Mouse (Mus musculus) neural tube, embryonic 11.5 days (tissue): ENCODE measurements around the gene Fcer2a. TPM values are rescaled to one million over a fixed set of nuclear protein-coding genes. Genes with fewer than 3 reads are reported as not detected.

Experiments
- ATAC-seq: fragments of 200-750 bp; cut with Nextera tagmentation; 2 replicates; pipeline ENCODE4 v1.8.0; 2017; ENCODE audit warnings: moderate number of reproducible peaks, mild to moderate bottlenecking, moderate TSS enrichment, moderate library complexity; ENCODE audit not compliant: insufficient read depth, low FRiP score, low TSS enrichment
- DNase-seq: peaks from one replicate; pipeline ENCODE4 v3.0.0-alpha.2; 2015; ENCODE audit warnings: low spot score
- H3K27ac ChIP-seq: fragments of 300-500 bp; sonication (generic); 2 replicates; pipeline ENCODE4 v1.5.1; 2014; ENCODE audit warnings: low read depth, mild to moderate bottlenecking, low read length
- H3K27me3 ChIP-seq: fragments of 300-500 bp; sonication (generic); 2 replicates; pipeline ENCODE4 v1.6.1; 2014; ENCODE audit warnings: mild to moderate bottlenecking, low read length, mixed read lengths; ENCODE audit not compliant: control insufficient read depth, insufficient read depth
- H3K36me3 ChIP-seq: fragments of 300-500 bp; sonication (generic); 2 replicates; pipeline ENCODE4 v1.6.1; 2014; ENCODE audit warnings: mild to moderate bottlenecking, low read length, moderate library complexity, mixed read lengths; ENCODE audit not compliant: control insufficient read depth, insufficient read depth
- H3K4me1 ChIP-seq: fragments of 300-500 bp; sonication (generic); 2 replicates; pipeline ENCODE4 v1.6.1; 2014; ENCODE audit warnings: low read length, mixed read lengths; ENCODE audit not compliant: control insufficient read depth, insufficient read depth
- H3K4me2 ChIP-seq: fragments of 300-500 bp; sonication (generic); 2 replicates; pipeline ENCODE4 v1.6.1; 2014; ENCODE audit warnings: low read depth, mild to moderate bottlenecking, moderate library complexity
- H3K4me3 ChIP-seq: fragments of 300-500 bp; sonication (generic); 2 replicates; pipeline ENCODE4 v1.5.1; 2014; ENCODE audit warnings: low read depth, low read length
- H3K9ac ChIP-seq: fragments of 300-500 bp; sonication (generic); 2 replicates; pipeline ENCODE4 v1.6.1; 2014; ENCODE audit warnings: mild to moderate bottlenecking, low read length
- H3K9me3 ChIP-seq: fragments of 300-500 bp; sonication (generic); 2 replicates; pipeline ENCODE4 v1.6.1; 2016; ENCODE audit warnings: low read length; ENCODE audit not compliant: control insufficient read depth
- WGBS: fragments of 180-500 bp; shearing (Covaris S2); extraction: QIAGEN DNeasy Blood & Tissue Kit; methylation state at CpG from one replicate; pipeline ENCODE4 v1.1.7; 2014; 5-methylcytosine and 5-hydroxymethylcytosine counted together
- polyA plus RNA-seq: library from polyadenylated mRNA; unstranded; fragments of >200 nt; fragmentation: Nextera tagmentation; extraction: Ambion mirVana; gene quantifications from 2 replicates; pipeline ENCODE4 v1.2.1, GENCODE M21; 2014

Fcer2a gene
- polyA plus RNA-seq, 1 experiment from 2014 or later: 0.24 TPM

- Histone ChIP-seq H3K4me2 (no peak overlapping the region), H3K4me1 (no peaks in the 10 kb centered on the region), H3K27ac (no peak overlapping the region), H3K36me3 (no peaks in the 10 kb centered on the region), H3K4me3 (no peak overlapping the region), H3K9me3 (no peaks in the 10 kb centered on the region), H3K9ac (no peak overlapping the region), H3K27me3 (no peaks in the 10 kb centered on the region)
- ATAC-seq (no peak), DNase-seq (no peak)
- 73% methylated on average over 2 of the region's 2 CpGs for WGBS
These were observed 45.7 kb downstream of the Fcer2a start for GRCm38 (mm10) chr8:3648268-3648667.

- H3K36me3 ChIP-seq: no peaks in the 10 kb centered on the region
- no peaks in the 10 kb centered on the region for H3K27me3 ChIP-seq
- no peak overlapping the region for H3K4me2 ChIP-seq
- H3K4me1 ChIP-seq: no peaks in the 10 kb centered on the region
- H3K27ac ChIP-seq: no peak overlapping the region
- DNase-seq (no peak), ATAC-seq (no peak)
- no peaks in the 10 kb centered on the region for H3K9me3 ChIP-seq
- no peak overlapping the region for H3K4me3 ChIP-seq
- no peak overlapping the region for H3K9ac ChIP-seq
- 80% methylated on average over 4 of the region's 4 CpGs for WGBS
These were observed 46.4 kb downstream of the Fcer2a start for GRCm38 (mm10) chr8:3647561-3647960.

- no peak overlapping the region for H3K27ac ChIP-seq
- DNase-seq (no peak), ATAC-seq (no peak)
- H3K27me3 ChIP-seq: no peaks in the 10 kb centered on the region
- H3K4me2 ChIP-seq: no peak overlapping the region
- no peak overlapping the region for H3K9ac ChIP-seq
- no peaks in the 10 kb centered on the region for H3K36me3 ChIP-seq
- H3K4me1 ChIP-seq: no peaks in the 10 kb centered on the region
- H3K9me3 ChIP-seq: no peaks in the 10 kb centered on the region
- WGBS: 87% methylated on average over 6 of the region's 6 CpGs
- no peak overlapping the region for H3K4me3 ChIP-seq
These were observed 47.0 kb downstream of the Fcer2a start for GRCm38 (mm10) chr8:3646824-3647531.

GRCm38 (mm10) chr8:3645804-3646203 is 48.2 kb downstream of the Fcer2a start:
- H3K27ac ChIP-seq: no peak overlapping the region
- ATAC-seq (no peak), DNase-seq (no peak)
- no peak overlapping the region for H3K4me3 ChIP-seq
- 25% methylated on average over 5 of the region's 5 CpGs for WGBS
- H3K9ac ChIP-seq: no peak overlapping the region
- H3K9me3 ChIP-seq: no peaks in the 10 kb centered on the region
- H3K4me2 ChIP-seq: no peak overlapping the region
- H3K4me1 ChIP-seq: no peaks in the 10 kb centered on the region
- H3K27me3 ChIP-seq: no peaks in the 10 kb centered on the region
- no peaks in the 10 kb centered on the region for H3K36me3 ChIP-seq

Other genes starting within 250 kb of the Fcer2a start
- gene Pex11g, start 226.5 kb downstream of the Fcer2a start, polyA plus RNA-seq: 2.9 TPM in 2 replicates
- gene Tex45, start 223.3 kb downstream of the Fcer2a start, polyA plus RNA-seq: 0.20 TPM in 1 of 2 replicates, not detected in the other
- gene Zfp358, start 201.0 kb downstream of the Fcer2a start, polyA plus RNA-seq: 29.9 and 36.8 TPM in 2 replicates
- 50.3 and 56.0 TPM in 2 replicates for gene Mcoln1, start 193.7 kb downstream of the Fcer2a start, polyA plus RNA-seq
- 17.9 and 20.7 TPM in 2 replicates for gene Pnpla6, start 178.8 kb downstream of the Fcer2a start, polyA plus RNA-seq
- gene C330021F23Rik, start 126.2 kb downstream of the Fcer2a start, polyA plus RNA-seq: 4.8 and 5.6 TPM in 2 replicates
- 13.7 and 14.5 TPM in 2 replicates for gene Camsap3, start 106.9 kb downstream of the Fcer2a start, polyA plus RNA-seq
- gene Xab2, start 72.9 kb downstream of the Fcer2a start, polyA plus RNA-seq: 61.6 and 68.3 TPM in 2 replicates
- 91.7 and 99.2 TPM in 2 replicates for gene Pet100, start 72.6 kb downstream of the Fcer2a start, polyA plus RNA-seq
- not detected in 2 replicates for gene Pcp2, start 68.6 kb downstream of the Fcer2a start, polyA plus RNA-seq
- 17.3 and 25.2 TPM in 2 replicates for gene Stxbp2, start 63.2 kb downstream of the Fcer2a start, polyA plus RNA-seq
- gene Retn, start 38.4 kb downstream of the Fcer2a start, polyA plus RNA-seq: not detected in 2 replicates
- not detected in 2 replicates for gene Mcemp1, start 28.4 kb downstream of the Fcer2a start, polyA plus RNA-seq
- gene Fcor, start 21.8 kb downstream of the Fcer2a start, polyA plus RNA-seq: 7.9 and 11.3 TPM in 2 replicates
- 37.0 and 43.6 TPM in 2 replicates for gene Trappc5, start 17.9 kb downstream of the Fcer2a start, polyA plus RNA-seq
- 0.26 TPM in 1 of 2 replicates, not detected in the other for gene Clec4g, start 26.5 kb upstream of the Fcer2a start, polyA plus RNA-seq
- not detected in 2 replicates for gene Cd209a, start 54.8 kb upstream of the Fcer2a start, polyA plus RNA-seq
- not detected in 2 replicates for gene Cd209e, start 160.1 kb upstream of the Fcer2a start, polyA plus RNA-seq
- gene Cd209d, start 184.4 kb upstream of the Fcer2a start, polyA plus RNA-seq: not detected in 2 replicates
- not detected in 2 replicates for gene Cd209b, start 232.7 kb upstream of the Fcer2a start, polyA plus RNA-seq